Mouse (Mus musculus): Measurements from ENCODE around the gene Becn1. TPM values are rescaled to one million over a fixed set of nuclear protein-coding genes. Genes with fewer than 3 reads are reported as not detected.

The Becn1 gene
- polyA plus RNA-seq, 1 experiment = 134 TPM

DNA sequence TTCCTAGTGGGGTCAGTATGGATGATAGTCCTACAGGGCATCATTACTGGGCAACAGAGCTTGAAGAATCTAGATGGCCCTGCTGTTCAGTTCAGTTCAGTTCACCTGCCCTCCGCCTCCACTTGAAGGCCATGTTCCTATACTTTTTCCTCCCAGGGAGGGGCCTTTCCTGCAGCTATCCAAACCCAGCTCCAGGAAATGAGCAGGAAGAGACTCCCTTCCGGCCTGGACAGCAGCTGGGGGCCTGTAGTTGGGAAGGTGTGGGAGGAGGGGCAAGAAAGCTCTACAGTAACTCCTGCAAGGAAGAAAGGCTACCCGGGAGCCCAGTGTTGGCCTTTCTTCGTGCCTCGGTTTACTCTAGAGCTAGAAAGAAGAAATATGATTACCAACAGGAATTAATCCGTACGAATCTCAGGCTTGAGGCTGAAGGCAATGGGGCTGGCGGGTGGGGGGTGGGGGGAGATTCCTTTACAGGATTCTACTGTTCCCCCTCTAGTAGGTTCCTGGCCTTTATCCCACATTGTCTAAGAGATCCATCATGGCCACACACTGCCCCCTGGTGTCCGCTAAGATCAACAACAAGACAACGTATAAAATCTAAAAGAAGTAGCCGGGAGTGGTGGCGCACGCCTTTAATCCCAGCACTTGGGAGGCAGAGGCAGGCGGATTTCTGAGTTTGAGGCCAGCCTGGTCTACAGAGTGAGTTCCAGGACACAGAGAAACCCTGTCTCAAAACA lies 53.7 kb downstream of the Becn1 start:
- Histone ChIP-seq H3K27me3 (ENCODE audit: control insufficient read depth, insufficient read depth, insufficient read length) (no peaks in the 10 kb centered on the region), H3ac (ENCODE audit: control insufficient read depth, insufficient read length) (no peak overlapping the region), H3K79me2 (ENCODE audit: control insufficient read depth, insufficient read depth) (no peaks in the 10 kb centered on the region), H3K4me3 (no peak overlapping the region), H3K36me3 (ENCODE audit: control insufficient read depth, insufficient read depth) (no peaks in the 10 kb centered on the region), H3K4me2 (ENCODE audit: low read depth) (no peak overlapping the region)
- no peak for TF ChIP-seq REST (IDR thresholded peaks at IDR 0.05; ENCODE audit: insufficient read depth, insufficient read length)
- TF ChIP-seq SRF (IDR thresholded peaks at IDR 0.05; ENCODE audit: control insufficient read depth, insufficient read length, low read depth) = no peak
- TF ChIP-seq E2F4 (IDR thresholded peaks at IDR 0.05; ENCODE audit: insufficient read depth) = no peak
- no peak for TF ChIP-seq MYOD1 (IDR thresholded peaks at IDR 0.05; ENCODE audit: control insufficient read depth in 1 of 3, insufficient read length in 2 of 3, low read depth in 2 of 3)
- TF ChIP-seq USF1 (IDR thresholded peaks at IDR 0.05; ENCODE audit: low read depth) = no peak
- TF ChIP-seq POLR2A (IDR thresholded peaks at IDR 0.05; ENCODE audit: insufficient read length, low read depth) = no peak
- no peak for TF ChIP-seq MAX (IDR thresholded peaks at IDR 0.05; ENCODE audit: low read depth)
- TF ChIP-seq POLR2AphosphoS2 (IDR thresholded peaks at IDR 0.05; ENCODE audit: insufficient read length, low read depth) = no peak
- no peak for TF ChIP-seq MYOG (IDR thresholded peaks at IDR 0.05; ENCODE audit: control insufficient read depth in 1 of 3, insufficient read depth in 1 of 3, insufficient read length in 2 of 3, low read depth in 2 of 3)
- TF ChIP-seq TCF3 (IDR thresholded peaks at IDR 0.05; ENCODE audit: insufficient read length, low read depth) = no peak
- no peak for TF ChIP-seq TCF12 (IDR thresholded peaks at IDR 0.05; ENCODE audit: insufficient read depth, poor library complexity, severe bottlenecking)
- TF ChIP-seq CEBPB (IDR thresholded peaks at IDR 0.05; ENCODE audit: insufficient read depth, poor library complexity, severe bottlenecking) = no peak

- TF ChIP-seq CEBPB (IDR thresholded peaks at IDR 0.05; ENCODE audit: insufficient read depth, poor library complexity, severe bottlenecking) = no peak
- TF ChIP-seq POLR2A (IDR thresholded peaks at IDR 0.05; ENCODE audit: insufficient read length, low read depth) = no peak
- TF ChIP-seq REST (IDR thresholded peaks at IDR 0.05; ENCODE audit: insufficient read depth, insufficient read length) = no peak
- TF ChIP-seq SRF (IDR thresholded peaks at IDR 0.05; ENCODE audit: control insufficient read depth, insufficient read length, low read depth) = no peak
- no peak for TF ChIP-seq E2F4 (IDR thresholded peaks at IDR 0.05; ENCODE audit: insufficient read depth)
- TF ChIP-seq USF1 (IDR thresholded peaks at IDR 0.05; ENCODE audit: low read depth) = no peak
- TF ChIP-seq POLR2AphosphoS2 (IDR thresholded peaks at IDR 0.05; ENCODE audit: insufficient read length, low read depth) = no peak
- no peak for TF ChIP-seq MAX (IDR thresholded peaks at IDR 0.05; ENCODE audit: low read depth)
- no peak for TF ChIP-seq MYOG (IDR thresholded peaks at IDR 0.05; ENCODE audit: control insufficient read depth in 1 of 3, insufficient read depth in 1 of 3, insufficient read length in 2 of 3, low read depth in 2 of 3)
- TF ChIP-seq MYOD1 (IDR thresholded peaks at IDR 0.05; ENCODE audit: control insufficient read depth in 1 of 3, insufficient read length in 2 of 3, low read depth in 2 of 3) = no peak
- no peak for TF ChIP-seq TCF12 (IDR thresholded peaks at IDR 0.05; ENCODE audit: insufficient read depth, poor library complexity, severe bottlenecking)
- TF ChIP-seq TCF3 (IDR thresholded peaks at IDR 0.05; ENCODE audit: insufficient read length, low read depth) = no peak
- Histone ChIP-seq H3K4me3 (no peak overlapping the region), H3K36me3 (ENCODE audit: control insufficient read depth, insufficient read depth) (no peaks in the 10 kb centered on the region), H3K27me3 (ENCODE audit: control insufficient read depth, insufficient read depth, insufficient read length) (no peaks in the 10 kb centered on the region), H3ac (ENCODE audit: control insufficient read depth, insufficient read length) (no peak overlapping the region), H3K79me2 (ENCODE audit: control insufficient read depth, insufficient read depth) (no peaks in the 10 kb centered on the region), H3K4me2 (ENCODE audit: low read depth) (no peak overlapping the region)
Measured at GRCm38 (mm10) chr11:101247521-101248030, 54.5 kb downstream of the Becn1 start.

- peak overlapping the region; percentile 1 for H3ac ChIP-seq (ENCODE audit: control insufficient read depth, insufficient read length)
- no peaks in the 10 kb centered on the region for H3K27me3 ChIP-seq (ENCODE audit: control insufficient read depth, insufficient read depth, insufficient read length)
- TF ChIP-seq MYOG (IDR thresholded peaks at IDR 0.05; ENCODE audit: control insufficient read depth in 1 of 3, insufficient read depth in 1 of 3, insufficient read length in 2 of 3, low read depth in 2 of 3) = no peak
- TF ChIP-seq E2F4 (IDR thresholded peaks at IDR 0.05; ENCODE audit: insufficient read depth) = no peak
- no peak for TF ChIP-seq TCF3 (IDR thresholded peaks at IDR 0.05; ENCODE audit: insufficient read length, low read depth)
- no peak for TF ChIP-seq POLR2AphosphoS2 (IDR thresholded peaks at IDR 0.05; ENCODE audit: insufficient read length, low read depth)
- no peak for TF ChIP-seq MAX (IDR thresholded peaks at IDR 0.05; ENCODE audit: low read depth)
- TF ChIP-seq USF1 (IDR thresholded peaks at IDR 0.05; ENCODE audit: low read depth) = no peak
- no peak for TF ChIP-seq CEBPB (IDR thresholded peaks at IDR 0.05; ENCODE audit: insufficient read depth, poor library complexity, severe bottlenecking)
- TF ChIP-seq TCF12 (IDR thresholded peaks at IDR 0.05; ENCODE audit: insufficient read depth, poor library complexity, severe bottlenecking) = no peak
- no peak for TF ChIP-seq POLR2A (IDR thresholded peaks at IDR 0.05; ENCODE audit: insufficient read length, low read depth)
- no peak for TF ChIP-seq REST (IDR thresholded peaks at IDR 0.05; ENCODE audit: insufficient read depth, insufficient read length)
- no peaks in the 10 kb centered on the region for H3K79me2 ChIP-seq (ENCODE audit: control insufficient read depth, insufficient read depth)
- H3K4me3 ChIP-seq = peak overlapping the region; percentile 5
- H3K36me3 ChIP-seq (ENCODE audit: control insufficient read depth, insufficient read depth) = no peaks in the 10 kb centered on the region
- peak overlapping the region; percentile 75 for H3K4me2 ChIP-seq (ENCODE audit: low read depth)
Measured at GRCm38 (mm10) chr11:101246702-101247012, 55.4 kb downstream of the Becn1 start.

DNA sequence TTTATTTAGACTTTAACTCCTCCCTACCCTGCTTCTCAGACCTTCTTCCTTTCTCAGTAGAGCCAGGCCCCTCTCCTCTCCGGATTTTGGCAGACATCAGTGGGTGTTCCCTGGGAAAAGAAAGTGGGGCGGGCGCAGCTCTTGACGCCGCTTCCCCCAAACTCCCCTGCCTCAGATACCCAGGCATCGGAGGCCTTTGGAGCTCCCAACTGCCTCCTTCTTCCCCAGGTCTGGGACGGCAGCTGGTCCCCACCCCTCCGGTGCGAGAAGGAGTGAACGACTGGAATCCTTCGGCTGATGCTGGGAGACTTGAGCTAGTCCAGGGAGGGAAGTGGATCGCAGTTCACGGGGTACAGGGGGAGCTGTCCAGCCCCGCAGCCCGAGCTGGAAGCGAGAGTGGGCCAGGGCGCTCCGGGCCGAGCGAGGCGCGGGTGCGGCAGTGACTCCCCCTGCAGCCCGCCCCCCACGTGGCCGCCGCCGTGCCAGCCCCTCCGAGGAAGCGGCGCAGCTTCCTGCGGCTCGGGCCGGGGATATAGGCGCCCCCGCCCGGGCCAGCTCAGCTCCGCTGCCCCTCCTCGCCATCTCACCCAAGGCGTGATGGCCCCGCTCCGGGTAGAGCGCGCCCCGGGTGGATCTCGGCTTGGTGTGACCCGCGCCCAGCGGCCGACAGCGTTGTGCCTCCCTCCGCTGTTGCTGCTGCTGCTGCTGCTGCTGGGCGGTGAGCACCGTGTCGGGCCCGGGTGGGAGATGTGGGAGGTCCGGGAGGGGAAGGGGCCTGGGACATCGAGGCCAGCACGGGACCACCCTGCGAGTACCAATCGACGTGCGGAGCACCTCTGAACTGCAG lies 56.0 kb downstream of the Becn1 start, which contains the start of gene Ramp2:
TSS of gene Ramp2 (plus strand) at position 174 of the 847 bp plus-strand sequence.
- H3K4me2 ChIP-seq (ENCODE audit: low read depth) = peak within 1 kb of the TSS; percentile 75
- H3K4me3 ChIP-seq = peak within 1 kb of the TSS; percentile 5
- H3K36me3 ChIP-seq (ENCODE audit: control insufficient read depth, insufficient read depth) = no peaks in the 10 kb centered on the region
- no peaks in the 10 kb centered on the region for H3K79me2 ChIP-seq (ENCODE audit: control insufficient read depth, insufficient read depth)
- TF ChIP-seq REST (IDR thresholded peaks at IDR 0.05; ENCODE audit: insufficient read depth, insufficient read length) (peak; percentile 74), MYOD1 (IDR thresholded peaks at IDR 0.05; ENCODE audit: control insufficient read depth in 1 of 3, insufficient read length in 2 of 3, low read depth in 2 of 3) (no peak)
- H3K27me3 ChIP-seq (ENCODE audit: control insufficient read depth, insufficient read depth, insufficient read length) = no peaks in the 10 kb centered on the region
- peak within 1 kb of the TSS; percentile 1 for H3ac ChIP-seq (ENCODE audit: control insufficient read depth, insufficient read length)

Measured in myocyte (in vitro differentiated cells).